Mouse (Mus musculus) spleen, postnatal 10 days (tissue): ENCODE data around the gene Ubl7.

Experiments
- DNase-seq, 2 experiments: peaks; one replicate each; pipeline ENCODE4 v3.0.0; 2021 to 2022; ENCODE audit warnings: low spot score in 2 of 2

Gene Ubl7

GRCm38 (mm10) chr9:57967237-57967960, 56.6 kb downstream of the Ubl7 start:
- DNase-seq = peak in 1 of 2 experiments; percentile 29

GRCm38 (mm10) chr9:57968166-57968771, 57.5 kb downstream of the Ubl7 start:
- no peak for DNase-seq

GRCm38 (mm10) chr9:57968783-57969542, 58.2 kb downstream of the Ubl7 start:
- DNase-seq = no peak

GRCm38 (mm10) chr9:57969736-57970495, 59.1 kb downstream of the Ubl7 start:
- no peak for DNase-seq

- no peak for DNase-seq
Measured at GRCm38 (mm10) chr9:57971413-57971812, 60.6 kb downstream of the Ubl7 start.

- no peak for DNase-seq
Measured at GRCm38 (mm10) chr9:57972141-57972591, 61.4 kb downstream of the Ubl7 start.

GRCm38 (mm10) chr9:57972776-57973439, 62.1 kb downstream of the Ubl7 start:
- no peak for DNase-seq

- DNase-seq = no peak
Measured at GRCm38 (mm10) chr9:57973440-57974066, 62.8 kb downstream of the Ubl7 start.

- no peak for DNase-seq
Measured at GRCm38 (mm10) chr9:57974221-57974620, 63.4 kb downstream of the Ubl7 start.

- no peak for DNase-seq
Measured at GRCm38 (mm10) chr9:57975200-57975821, 64.5 kb downstream of the Ubl7 start.

- DNase-seq = no peak
Measured at GRCm38 (mm10) chr9:57978025-57978424, 67.2 kb downstream of the Ubl7 start.

- no peak for DNase-seq
Measured at GRCm38 (mm10) chr9:57978858-57979257, 68.1 kb downstream of the Ubl7 start.
